Mouse (Mus musculus): ENCODE measurements around the gene Srcin1. TPM values are rescaled to one million over a fixed set of nuclear protein-coding genes. Genes with fewer than 3 reads are reported as not detected.

The Srcin1 gene
- polyA plus RNA-seq, 1 experiment from 2014 or later = 9.2 TPM

- peaks cover 16% of the 10 kb centered on the region for H3K4me1 ChIP-seq (ENCODE audit: control insufficient read depth, insufficient read depth, low read length)
- peaks cover 23% of the 10 kb centered on the region; the same call in 1 of the 2 replicates for H3K36me3 ChIP-seq (ENCODE audit: control insufficient read depth, insufficient read depth, low read length)
- WGBS = 15% methylated on average over 82 of the region's 95 CpGs
- no peak overlapping the region for H3K27ac ChIP-seq (ENCODE audit: low read length)
- no peak overlapping the region for H3K4me3 ChIP-seq (ENCODE audit: low read depth, low read length)
- H3K27me3 ChIP-seq (ENCODE audit: control insufficient read depth, insufficient read depth, low read depth, low read length) = peaks cover 20% of the 10 kb centered on the region
- ATAC-seq = no peak
- no peak overlapping the region for H3K4me2 ChIP-seq (ENCODE audit: low read length)
- no peaks in the 10 kb centered on the region for H3K9me3 ChIP-seq (replicated peaks; ENCODE audit: control insufficient read depth, low read length, poor library complexity, severe bottlenecking)
- H3K9ac ChIP-seq (ENCODE audit: low read depth, low read length) = peak overlapping the region; percentile 30; the same call in 1 of the 2 replicates
Measured at GRCm38 (mm10) chr11:97534442-97535307, 41.3 kb downstream of the Srcin1 start.

GRCm38 (mm10) chr11:97533653-97534052 lies 42.3 kb downstream of the Srcin1 start:
- H3K4me3 ChIP-seq (ENCODE audit: low read depth, low read length) = no peak overlapping the region
- H3K4me1 ChIP-seq (ENCODE audit: control insufficient read depth, insufficient read depth, low read length) = peaks cover 16% of the 10 kb centered on the region
- peaks cover 23% of the 10 kb centered on the region; the same call in 1 of the 2 replicates for H3K36me3 ChIP-seq (ENCODE audit: control insufficient read depth, insufficient read depth, low read length)
- H3K4me2 ChIP-seq (ENCODE audit: low read length) = no peak overlapping the region
- no peak for ATAC-seq
- H3K9ac ChIP-seq (ENCODE audit: low read depth, low read length) = no peak overlapping the region
- 41% methylated on average over 7 of the region's 7 CpGs for WGBS
- no peaks in the 10 kb centered on the region for H3K9me3 ChIP-seq (replicated peaks; ENCODE audit: control insufficient read depth, low read length, poor library complexity, severe bottlenecking)
- H3K27ac ChIP-seq (ENCODE audit: low read length) = no peak overlapping the region
- H3K27me3 ChIP-seq (ENCODE audit: control insufficient read depth, insufficient read depth, low read depth, low read length) = peaks cover 20% of the 10 kb centered on the region

DNA sequence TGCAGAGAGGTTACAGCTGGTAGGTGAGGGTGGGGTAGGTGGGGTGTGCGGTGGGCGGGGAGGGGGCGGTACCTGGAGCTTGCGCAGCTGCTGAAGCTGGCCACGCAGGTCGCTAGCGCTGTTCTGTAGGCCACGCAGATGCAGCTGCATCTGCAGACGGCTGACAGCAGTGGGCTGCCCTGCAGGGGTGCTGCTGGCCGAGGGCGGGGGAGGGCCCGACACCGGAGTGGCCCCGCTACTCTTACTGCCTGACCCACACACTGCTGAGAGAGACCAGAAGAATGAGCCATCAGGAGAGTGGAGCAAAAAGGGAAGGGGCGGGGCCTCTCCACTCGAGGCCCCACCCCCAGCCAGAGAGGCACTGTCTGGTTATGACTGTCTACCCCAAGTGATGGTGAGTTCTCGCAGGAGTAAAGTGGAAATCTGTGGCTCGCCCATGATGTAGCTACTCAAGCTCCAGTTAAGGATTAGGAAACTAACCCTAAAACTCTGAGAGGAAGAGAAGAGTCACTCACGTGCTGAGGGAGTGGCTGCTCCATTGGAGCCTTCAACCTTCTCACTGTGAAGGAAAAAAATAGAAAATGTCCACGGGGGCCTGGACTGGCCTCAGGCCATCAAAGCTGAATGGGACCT lies 42.9 kb downstream of the Srcin1 start:
- H3K27ac ChIP-seq (ENCODE audit: low read length) = no peak overlapping the region
- peaks cover 20% of the 10 kb centered on the region for H3K27me3 ChIP-seq (ENCODE audit: control insufficient read depth, insufficient read depth, low read depth, low read length)
- H3K4me2 ChIP-seq (ENCODE audit: low read length) = no peak overlapping the region
- H3K9me3 ChIP-seq (replicated peaks; ENCODE audit: control insufficient read depth, low read length, poor library complexity, severe bottlenecking) = no peaks in the 10 kb centered on the region
- WGBS = 12% methylated on average over 20 of the region's 20 CpGs
- H3K4me3 ChIP-seq (ENCODE audit: low read depth, low read length) = no peak overlapping the region
- peaks cover 16% of the 10 kb centered on the region for H3K4me1 ChIP-seq (ENCODE audit: control insufficient read depth, insufficient read depth, low read length)
- no peak for ATAC-seq
- peaks cover 23% of the 10 kb centered on the region; the same call in 1 of the 2 replicates for H3K36me3 ChIP-seq (ENCODE audit: control insufficient read depth, insufficient read depth, low read length)
- no peak overlapping the region for H3K9ac ChIP-seq (ENCODE audit: low read depth, low read length)

GRCm38 (mm10) chr11:97532354-97532753 lies 43.6 kb downstream of the Srcin1 start:
- no peaks in the 10 kb centered on the region for H3K9me3 ChIP-seq (replicated peaks; ENCODE audit: control insufficient read depth, low read length, poor library complexity, severe bottlenecking)
- no peak overlapping the region for H3K27ac ChIP-seq (ENCODE audit: low read length)
- no peak for ATAC-seq
- H3K4me2 ChIP-seq (ENCODE audit: low read length) = no peak overlapping the region
- no peak overlapping the region for H3K9ac ChIP-seq (ENCODE audit: low read depth, low read length)
- H3K4me1 ChIP-seq (ENCODE audit: control insufficient read depth, insufficient read depth, low read length) = peaks cover 14% of the 10 kb centered on the region
- WGBS = 29% methylated on average over 8 of the region's 8 CpGs
- H3K27me3 ChIP-seq (ENCODE audit: control insufficient read depth, insufficient read depth, low read depth, low read length) = peaks cover 20% of the 10 kb centered on the region
- H3K36me3 ChIP-seq (ENCODE audit: control insufficient read depth, insufficient read depth, low read length) = peaks cover 23% of the 10 kb centered on the region; the same call in 1 of the 2 replicates
- H3K4me3 ChIP-seq (ENCODE audit: low read depth, low read length) = no peak overlapping the region

DNA sequence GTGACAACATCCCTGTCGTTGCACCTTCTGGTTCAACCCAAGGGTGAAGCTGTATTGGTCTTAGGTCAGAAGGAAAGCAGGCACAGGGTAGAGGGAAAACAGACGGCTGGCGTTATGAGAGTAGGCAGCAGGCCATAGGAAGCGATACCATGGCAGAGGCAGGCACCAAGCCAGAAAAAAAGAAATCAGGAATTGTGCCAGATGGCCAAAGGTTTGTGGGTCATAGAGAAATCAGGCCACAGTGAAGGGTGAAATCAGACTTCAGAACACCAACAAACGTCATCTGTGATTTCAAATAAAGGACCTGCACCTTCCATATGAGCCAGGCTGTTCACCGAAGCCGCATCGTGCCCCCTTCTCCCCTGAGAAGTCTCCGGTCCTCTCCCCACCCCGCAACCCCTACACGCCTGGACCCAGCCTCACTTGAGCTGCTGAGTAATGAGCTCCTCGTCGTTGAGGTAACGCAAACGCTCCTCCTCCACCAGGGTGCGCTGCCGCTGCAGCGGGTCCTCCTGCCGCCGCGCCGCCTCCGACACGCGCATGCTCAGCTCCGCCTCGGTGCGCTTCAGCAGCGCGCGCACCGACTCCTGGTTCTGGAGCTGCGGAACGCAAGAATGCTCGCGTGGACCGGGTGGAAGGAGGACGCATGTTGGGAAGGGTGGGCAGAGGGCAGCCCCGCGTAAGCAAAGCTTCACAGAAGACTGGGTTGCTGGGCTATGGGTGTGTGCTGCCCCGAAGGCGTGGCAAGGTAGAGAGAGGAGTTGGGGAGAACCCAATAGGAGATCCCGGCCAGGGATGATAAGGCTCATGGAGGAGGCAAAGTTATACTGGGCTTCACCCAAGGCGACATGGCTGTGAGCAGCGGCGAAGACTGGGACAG lies 44.4 kb downstream of the Srcin1 start:
- Histone ChIP-seq H3K4me3 (ENCODE audit: low read depth, low read length) (peak overlapping the region; percentile 28), H3K36me3 (ENCODE audit: control insufficient read depth, insufficient read depth, low read length) (peaks cover 26% of the 10 kb centered on the region), H3K9ac (ENCODE audit: low read depth, low read length) (peak overlapping the region; percentile 51), H3K4me1 (ENCODE audit: control insufficient read depth, insufficient read depth, low read length) (peaks cover 8% of the 10 kb centered on the region), H3K27ac (ENCODE audit: low read length) (no peak overlapping the region), H3K4me2 (ENCODE audit: low read length) (peak overlapping the region; percentile 61), H3K9me3 (replicated peaks; ENCODE audit: control insufficient read depth, low read length, poor library complexity, severe bottlenecking) (no peaks in the 10 kb centered on the region), H3K27me3 (ENCODE audit: control insufficient read depth, insufficient read depth, low read depth, low read length) (peaks cover 20% of the 10 kb centered on the region)
- 7% methylated on average over 46 of the region's 46 CpGs for WGBS
- ATAC-seq = peak; percentile 52

- peaks cover 6% of the 10 kb centered on the region for H3K4me1 ChIP-seq (ENCODE audit: control insufficient read depth, insufficient read depth, low read length)
- no peak overlapping the region for H3K27ac ChIP-seq (ENCODE audit: low read length)
- H3K27me3 ChIP-seq (ENCODE audit: control insufficient read depth, insufficient read depth, low read depth, low read length) = peaks cover 14% of the 10 kb centered on the region
- no peak for ATAC-seq
- no peaks in the 10 kb centered on the region for H3K9me3 ChIP-seq (replicated peaks; ENCODE audit: control insufficient read depth, low read length, poor library complexity, severe bottlenecking)
- no peak overlapping the region for H3K4me2 ChIP-seq (ENCODE audit: low read length)
- H3K4me3 ChIP-seq (ENCODE audit: low read depth, low read length) = no peak overlapping the region
- peak overlapping the region; percentile 46 for H3K9ac ChIP-seq (ENCODE audit: low read depth, low read length)
- WGBS = 64% methylated on average over 5 of the region's 5 CpGs
- H3K36me3 ChIP-seq (ENCODE audit: control insufficient read depth, insufficient read depth, low read length) = peaks cover 30% of the 10 kb centered on the region
Measured at GRCm38 (mm10) chr11:97530961-97531360, 45.0 kb downstream of the Srcin1 start.

- 93% methylated on average over 6 of the region's 6 CpGs for WGBS
- no peak overlapping the region for H3K4me3 ChIP-seq (ENCODE audit: low read depth, low read length)
- H3K4me1 ChIP-seq (ENCODE audit: control insufficient read depth, insufficient read depth, low read length) = peaks cover 6% of the 10 kb centered on the region
- no peak for ATAC-seq
- no peaks in the 10 kb centered on the region for H3K9me3 ChIP-seq (replicated peaks; ENCODE audit: control insufficient read depth, low read length, poor library complexity, severe bottlenecking)
- H3K4me2 ChIP-seq (ENCODE audit: low read length) = no peak overlapping the region
- H3K27me3 ChIP-seq (ENCODE audit: control insufficient read depth, insufficient read depth, low read depth, low read length) = peaks cover 7% of the 10 kb centered on the region; the same call in 1 of the 2 replicates
- no peak overlapping the region for H3K27ac ChIP-seq (ENCODE audit: low read length)
- peaks cover 31% of the 10 kb centered on the region for H3K36me3 ChIP-seq (ENCODE audit: control insufficient read depth, insufficient read depth, low read length)
- H3K9ac ChIP-seq (ENCODE audit: low read depth, low read length) = no peak overlapping the region
Measured at GRCm38 (mm10) chr11:97530069-97530468, 45.9 kb downstream of the Srcin1 start.

DNA sequence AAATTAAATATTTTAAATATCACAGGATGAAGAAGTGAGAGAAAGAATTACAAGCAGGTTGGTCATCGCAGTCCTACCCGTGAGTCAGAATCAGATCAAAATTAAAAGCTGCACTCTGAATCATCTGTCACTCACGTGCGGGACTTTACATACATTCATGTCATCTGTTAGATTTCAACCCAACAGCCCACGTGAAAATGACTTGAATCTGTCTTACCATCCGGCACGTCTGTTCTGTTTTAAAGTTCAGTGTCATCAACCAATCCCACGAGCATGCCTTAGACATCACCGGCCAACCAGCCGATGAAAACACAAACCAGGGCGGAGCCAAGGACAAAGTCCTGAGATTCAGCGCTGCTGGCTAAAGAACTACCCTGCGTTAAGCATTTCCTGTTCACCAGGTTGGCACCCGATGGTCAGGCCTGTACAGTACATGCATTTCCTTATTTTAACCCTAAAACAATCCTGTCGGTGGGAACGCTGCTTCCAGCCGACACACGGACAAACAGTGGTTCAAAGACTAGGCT lies 47.6 kb downstream of the Srcin1 start:
- Histone ChIP-seq H3K4me1 (ENCODE audit: control insufficient read depth, insufficient read depth, low read length) (peaks cover 14% of the 10 kb centered on the region), H3K4me2 (ENCODE audit: low read length) (no peak overlapping the region), H3K9ac (ENCODE audit: low read depth, low read length) (no peak overlapping the region), H3K9me3 (replicated peaks; ENCODE audit: control insufficient read depth, low read length, poor library complexity, severe bottlenecking) (no peaks in the 10 kb centered on the region), H3K36me3 (ENCODE audit: control insufficient read depth, insufficient read depth, low read length) (peaks cover 24% of the 10 kb centered on the region), H3K27ac (ENCODE audit: low read length) (no peak overlapping the region), H3K4me3 (ENCODE audit: low read depth, low read length) (no peak overlapping the region), H3K27me3 (ENCODE audit: control insufficient read depth, insufficient read depth, low read depth, low read length) (0 out of 2 replicates have a peak, but pooled peaks cover under 1% of the 10 kb centered on the region)
- WGBS = 82% methylated on average over 18 of the region's 18 CpGs
- ATAC-seq = no peak

Measured in midbrain, embryonic 16.5 days (tissue).